Mouse (Mus musculus): ENCODE results near the gene Gm4131. TPM values are rescaled to one million over a fixed set of nuclear protein-coding genes. Genes with fewer than 3 reads are reported as not detected.
A peak's percentile ranks its signal among the peaks of the same experiment; 100 is the strongest.

Gm4131 gene
- polyA plus RNA-seq, 1 experiment from 2014 or later = 0.30 TPM

- WGBS = 67% methylated on average over 4 of the region's 4 CpGs
- Histone ChIP-seq H3K4me3 (no peak overlapping the region), H3K27ac (no peak overlapping the region), H3K9me3 (no peaks in the 10 kb centered on the region), H3K4me2 (no peak overlapping the region), H3K4me1 (0 out of 2 replicates have a peak, but pooled peaks cover under 1% of the 10 kb centered on the region), H3K27me3 (replicated peaks) (no peaks in the 10 kb centered on the region), H3K9ac (no peak overlapping the region), H3K36me3 (replicated peaks) (no peaks in the 10 kb centered on the region)
- no peak for ATAC-seq (replicated peaks)
Measured at GRCm38 (mm10) chr14:62422265-62422664, 144.5 kb downstream of the Gm4131 start.

- Histone ChIP-seq H3K27me3 (replicated peaks) (no peaks in the 10 kb centered on the region), H3K4me1 (peaks cover 14% of the 10 kb centered on the region; the same call in 1 of the 2 replicates), H3K9ac (no peak overlapping the region), H3K36me3 (replicated peaks) (no peaks in the 10 kb centered on the region), H3K4me2 (no peak overlapping the region), H3K9me3 (no peaks in the 10 kb centered on the region), H3K27ac (peak overlapping the region; percentile 43; the same call in 1 of the 2 replicates), H3K4me3 (no peak overlapping the region)
- no peak for ATAC-seq (replicated peaks)
- WGBS = 91% methylated on average over 3 of the region's 3 CpGs
Measured at GRCm38 (mm10) chr14:62417501-62417900, 149.2 kb downstream of the Gm4131 start.

GRCm38 (mm10) chr14:62416742-62417134 is 150.0 kb downstream of the Gm4131 start:
- no peaks in the 10 kb centered on the region for H3K27me3 ChIP-seq (replicated peaks)
- H3K4me1 ChIP-seq = peaks cover 14% of the 10 kb centered on the region; the same call in 1 of the 2 replicates
- no peaks in the 10 kb centered on the region for H3K36me3 ChIP-seq (replicated peaks)
- WGBS = 30% methylated on average over 1 of the region's 1 CpGs
- peak overlapping the region; percentile 43 for H3K27ac ChIP-seq
- no peak overlapping the region for H3K9ac ChIP-seq
- peak; percentile 73 for ATAC-seq (replicated peaks)
- no peaks in the 10 kb centered on the region for H3K9me3 ChIP-seq
- H3K4me3 ChIP-seq = no peak overlapping the region
- H3K4me2 ChIP-seq = no peak overlapping the region

GRCm38 (mm10) chr14:62416007-62416741 is 150.5 kb downstream of the Gm4131 start:
- H3K4me2 ChIP-seq = no peak overlapping the region
- WGBS = 13% methylated on average over 7 of the region's 7 CpGs
- H3K9me3 ChIP-seq = no peaks in the 10 kb centered on the region
- H3K9ac ChIP-seq = no peak overlapping the region
- peaks cover 14% of the 10 kb centered on the region; the same call in 1 of the 2 replicates for H3K4me1 ChIP-seq
- no peak overlapping the region for H3K4me3 ChIP-seq
- H3K27ac ChIP-seq = peak overlapping the region; percentile 75
- H3K27me3 ChIP-seq (replicated peaks) = no peaks in the 10 kb centered on the region
- ATAC-seq (replicated peaks) = peak; percentile 91
- H3K36me3 ChIP-seq (replicated peaks) = no peaks in the 10 kb centered on the region

Other genes with a start within 250 kb of the Gm4131 start
- gene Gucy1b2, start 110.6 kb downstream of the Gm4131 start, polyA plus RNA-seq (2015; fragmentation: Nextera tagmentation; extraction: Ambion mirVana) = 0.61 and 1.2 TPM in 2 replicates
- gene Fam124a, start 11.2 kb downstream of the Gm4131 start, polyA plus RNA-seq (2015; fragmentation: Nextera tagmentation; extraction: Ambion mirVana) = 49.0 and 50.7 TPM in 2 replicates
- not detected in 2 replicates for gene Serpine3, start 96.7 kb upstream of the Gm4131 start, polyA plus RNA-seq (2015; fragmentation: Nextera tagmentation; extraction: Ambion mirVana)
- 14.8 and 17.0 TPM in 2 replicates for gene Ints6, start 194.2 kb upstream of the Gm4131 start, polyA plus RNA-seq (2015; fragmentation: Nextera tagmentation; extraction: Ambion mirVana)